Mouse (Mus musculus): ENCODE results near the gene Kcnma1. TPM values are rescaled to one million over a fixed set of nuclear protein-coding genes. Genes with fewer than 3 reads are reported as not detected.

Gene Kcnma1
- total and polyA plus RNA-seq, 3 experiments = not detected

GRCm38 (mm10) chr14:23719246-23719645, 295.0 kb downstream of the Kcnma1 start:
- H3K36me3 ChIP-seq (ENCODE audit: control insufficient read depth in 1 of 2, insufficient read depth in 2 of 2, low read length in 2 of 2) = no peaks in the 10 kb centered on the region
- H3K27me3 ChIP-seq (ENCODE audit: control insufficient read depth in 1 of 2, insufficient read depth in 2 of 2, low read length in 2 of 2) = no peaks in the 10 kb centered on the region
- H3K4me1 ChIP-seq (ENCODE audit: control insufficient read depth in 1 of 2, insufficient read depth in 2 of 2, low read length in 2 of 2) = no peaks in the 10 kb centered on the region
- DNase-seq (ENCODE audit: low read depth, low spot score) = no peak
- H3K27ac ChIP-seq (ENCODE audit: control insufficient read depth, low read depth, low read length) = no peak overlapping the region
- H3K79me2 ChIP-seq (ENCODE audit: control insufficient read depth, insufficient read depth, low read length, poor library complexity) = no peaks in the 10 kb centered on the region
- TF ChIP-seq POLR2AphosphoS5 (IDR thresholded peaks at IDR 0.05; ENCODE audit: borderline replicate concordance, low read depth, low read length) (no peak), GATA1 (IDR thresholded peaks at IDR 0.05; ENCODE audit: low read depth, low read length) (no peak), HCFC1 (IDR thresholded peaks at IDR 0.05; ENCODE audit: low read depth, low read length) (no peak)
- no peak overlapping the region for H3K4me3 ChIP-seq (ENCODE audit: control insufficient read depth in 1 of 2, insufficient read depth in 1 of 2, low read depth in 2 of 2, low read length in 2 of 2)
- no peak overlapping the region for H3K9ac ChIP-seq (ENCODE audit: control insufficient read depth, low read depth, low read length, poor library complexity, severe bottlenecking)
- no peaks in the 10 kb centered on the region for H3K9me3 ChIP-seq (replicated peaks; ENCODE audit: insufficient read depth, low read length)

- Histone ChIP-seq H3K79me2 (ENCODE audit: control insufficient read depth, insufficient read depth, low read length, poor library complexity) (no peaks in the 10 kb centered on the region), H3K9ac (ENCODE audit: control insufficient read depth, low read depth, low read length, poor library complexity, severe bottlenecking) (no peak overlapping the region), H3K4me1 (ENCODE audit: control insufficient read depth in 1 of 2, insufficient read depth in 2 of 2, low read length in 2 of 2) (no peaks in the 10 kb centered on the region), H3K9me3 (replicated peaks; ENCODE audit: insufficient read depth, low read length) (no peaks in the 10 kb centered on the region), H3K4me3 (ENCODE audit: control insufficient read depth in 1 of 2, insufficient read depth in 1 of 2, low read depth in 2 of 2, low read length in 2 of 2) (no peak overlapping the region), H3K36me3 (ENCODE audit: control insufficient read depth in 1 of 2, insufficient read depth in 2 of 2, low read length in 2 of 2) (no peaks in the 10 kb centered on the region), H3K27ac (ENCODE audit: control insufficient read depth, low read depth, low read length) (no peak overlapping the region), H3K27me3 (ENCODE audit: control insufficient read depth in 1 of 2, insufficient read depth in 2 of 2, low read length in 2 of 2) (no peaks in the 10 kb centered on the region)
- TF ChIP-seq NRF1 (IDR thresholded peaks at IDR 0.05; ENCODE audit: insufficient read depth, low read depth, low read length, poor library complexity, severe bottlenecking) (no peak), MAZ (IDR thresholded peaks at IDR 0.05; ENCODE audit: low read depth, low read length) (no peak), TBP (IDR thresholded peaks at IDR 0.05; ENCODE audit: low read depth, low read length) (no peak), SMC3 (IDR thresholded peaks at IDR 0.05; ENCODE audit: low read depth, low read length) (no peak), MEF2A (IDR thresholded peaks at IDR 0.05; ENCODE audit: extremely low read depth, insufficient replicate concordance, low read depth, low read length, poor library complexity, severe bottlenecking) (no peak), ETS1 (IDR thresholded peaks at IDR 0.05; ENCODE audit: low read depth, low read length) (no peak), ZMIZ1 (IDR thresholded peaks at IDR 0.05; ENCODE audit: low read depth, low read length) (no peak), POLR2AphosphoS5 (IDR thresholded peaks at IDR 0.05; ENCODE audit: borderline replicate concordance, low read depth, low read length) (no peak), GABPA (IDR thresholded peaks at IDR 0.05; ENCODE audit: low read depth, low read length) (no peak), NELFE (IDR thresholded peaks at IDR 0.05; ENCODE audit: low read depth, low read length) (no peak), CTCF (IDR thresholded peaks at IDR 0.05 in 2 of 3, conservative IDR thresholded peaks at IDR 0.05 in 1 of 3; ENCODE audit: control insufficient read depth in 1 of 3, insufficient read depth in 1 of 3, low read depth in 2 of 3, low read length in 3 of 3, poor library complexity in 1 of 3, severe bottlenecking in 1 of 3) (no peak), BHLHE40 (IDR thresholded peaks at IDR 0.05; ENCODE audit: borderline replicate concordance, low read depth, low read length) (no peak), KAT2A (conservative IDR thresholded peaks at IDR 0.05; ENCODE audit: low read depth, low read length) (no peak), CHD1 (IDR thresholded peaks at IDR 0.05; ENCODE audit: low read depth, low read length) (no peak), USF1 (IDR thresholded peaks at IDR 0.05; ENCODE audit: low read depth, low read length) (no peak), RCOR1 (IDR thresholded peaks at IDR 0.05; ENCODE audit: low read depth, low read length) (no peak)
- no peak for DNase-seq (ENCODE audit: low read depth, low spot score)
These were observed 295.6 kb downstream of the Kcnma1 start for GRCm38 (mm10) chr14:23718667-23719066.

All from MEL (cell line).